Mouse (Mus musculus) neural tube, postnatal 0 days (tissue): ENCODE data around the gene Mis18bp1. TPM values are rescaled to one million over a fixed set of nuclear protein-coding genes. Genes with fewer than 3 reads are reported as not detected.

Experiments
- polyA plus RNA-seq: library from polyadenylated mRNA; unstranded; fragments of >200 nt; fragmentation: Nextera tagmentation; extraction: Ambion mirVana; gene quantifications from 2 replicates; pipeline ENCODE4 v1.2.1, GENCODE M21; 2015

The Mis18bp1 gene
- polyA plus RNA-seq: 5.4 and 6.3 TPM in 2 replicates

GRCm38 (mm10) chr12:65172021-65172951, at the start of gene Mis18bp1:
Gene Mis18bp1, minus strand, starts transcription at chr12:65172604.

Other genes with a start within 250 kb of the Mis18bp1 start
- gene Klhl28, start 207.1 kb downstream of the Mis18bp1 start, polyA plus RNA-seq: 17.3 and 18.1 TPM in 2 replicates
- 16.2 and 19.0 TPM in 2 replicates for gene Togaram1, start 206.8 kb downstream of the Mis18bp1 start, polyA plus RNA-seq
- gene Prpf39, start 136.3 kb downstream of the Mis18bp1 start, polyA plus RNA-seq: 39.7 and 40.6 TPM in 2 replicates
- gene Fkbp3, start 98.6 kb downstream of the Mis18bp1 start, polyA plus RNA-seq: 498 and 536 TPM in 2 replicates
- gene Fancm, start 97.0 kb downstream of the Mis18bp1 start, polyA plus RNA-seq: 9.9 and 10.3 TPM in 2 replicates
- not detected in 2 replicates for gene Wdr20rt, start 52.9 kb upstream of the Mis18bp1 start, polyA plus RNA-seq